Mouse (Mus musculus): Measurements from ENCODE around the gene Syt13. TPM values are rescaled to one million over a fixed set of nuclear protein-coding genes. Genes with fewer than 3 reads are reported as not detected.

The Syt13 gene
- total RNA-seq (2012; rRNA removed) (not detected in 2 replicates), polyA plus RNA-seq (2012; ENCODE audit: insufficient read depth in 1 of 2, insufficient read length in 2 of 2, low read depth in 1 of 2, low replicate concordance in 2 of 2, missing spikeins in 1 of 2) (not detected)

GRCm38 (mm10) chr2:92914933-92915553 lies at the start of gene Syt13:
Gene Syt13, plus strand, starts transcription at chr2:92915098.
- no peak within 1 kb of the TSS for H3K27ac ChIP-seq (ENCODE audit: control insufficient read depth, low read depth, low read length)
- no peak within 1 kb of the TSS for H3K4me3 ChIP-seq (ENCODE audit: control insufficient read depth in 1 of 2, insufficient read depth in 1 of 2, low read depth in 2 of 2, low read length in 2 of 2)
- H3K79me2 ChIP-seq (ENCODE audit: control insufficient read depth, insufficient read depth, low read length, poor library complexity) = no peaks in the 10 kb centered on the region
- H3K36me3 ChIP-seq (ENCODE audit: control insufficient read depth in 1 of 2, insufficient read depth in 2 of 2, low read length in 2 of 2) = no peaks in the 10 kb centered on the region
- H3K27me3 ChIP-seq (ENCODE audit: control insufficient read depth in 1 of 2, insufficient read depth in 2 of 2, low read length in 2 of 2) = peaks cover 2 to 3% of the 10 kb centered on the region in 2 experiments; a peak in 2 of 4 replicates
- no peak within 1 kb of the TSS for H3K9ac ChIP-seq (ENCODE audit: control insufficient read depth, low read depth, low read length, poor library complexity, severe bottlenecking)
- no peaks in the 10 kb centered on the region for H3K4me1 ChIP-seq (ENCODE audit: control insufficient read depth in 1 of 2, insufficient read depth in 2 of 2, low read length in 2 of 2)
- no peaks in the 10 kb centered on the region for H3K9me3 ChIP-seq (replicated peaks; ENCODE audit: insufficient read depth, low read length)
- no peak for DNase-seq (ENCODE audit: low read depth, low spot score)
- TF ChIP-seq JUND (IDR thresholded peaks at IDR 0.05; ENCODE audit: low read depth, low read length) (no peak), TCF12 (IDR thresholded peaks at IDR 0.05; ENCODE audit: low read depth, low read length) (no peak), SIN3A (IDR thresholded peaks at IDR 0.05; ENCODE audit: low read length) (no peak), EP300 (IDR thresholded peaks at IDR 0.05; ENCODE audit: low read depth in 1 of 2, low read length in 2 of 2) (no peak), MAX (IDR thresholded peaks at IDR 0.05; ENCODE audit: low read length) (no peak), MAFK (IDR thresholded peaks at IDR 0.05; ENCODE audit: borderline replicate concordance, low read depth, low read length) (no peak), GATA1 (IDR thresholded peaks at IDR 0.05; ENCODE audit: low read depth, low read length) (no peak), RAD21 (IDR thresholded peaks at IDR 0.05; ENCODE audit: low read depth, low read length) (no peak), CTCF (IDR thresholded peaks at IDR 0.05 in 2 of 3, conservative IDR thresholded peaks at IDR 0.05 in 1 of 3; ENCODE audit: control insufficient read depth in 1 of 3, insufficient read depth in 1 of 3, low read depth in 2 of 3, low read length in 3 of 3, poor library complexity in 1 of 3, severe bottlenecking in 1 of 3) (no peak), POLR2AphosphoS5 (IDR thresholded peaks at IDR 0.05; ENCODE audit: borderline replicate concordance, low read depth, low read length) (no peak), MAZ (IDR thresholded peaks at IDR 0.05; ENCODE audit: low read depth, low read length) (no peak), KAT2A (conservative IDR thresholded peaks at IDR 0.05; ENCODE audit: low read depth, low read length) (no peak), ELF1 (IDR thresholded peaks at IDR 0.05; ENCODE audit: low read depth, low read length) (no peak)

GRCm38 (mm10) chr2:92866616-92867015 lies 48.3 kb upstream of the Syt13 start:
- DNase-seq (ENCODE audit: low read depth, low spot score) = no peak
- Histone ChIP-seq H3K9me3 (replicated peaks; ENCODE audit: insufficient read depth, low read length) (no peaks in the 10 kb centered on the region), H3K4me1 (ENCODE audit: control insufficient read depth in 1 of 2, insufficient read depth in 2 of 2, low read length in 2 of 2) (no peaks in the 10 kb centered on the region), H3K79me2 (ENCODE audit: control insufficient read depth, insufficient read depth, low read length, poor library complexity) (no peaks in the 10 kb centered on the region), H3K27me3 (ENCODE audit: control insufficient read depth in 1 of 2, insufficient read depth in 2 of 2, low read length in 2 of 2) (peaks cover 6 to 12% of the 10 kb centered on the region in 2 experiments; a peak in 3 of 4 replicates), H3K9ac (ENCODE audit: control insufficient read depth, low read depth, low read length, poor library complexity, severe bottlenecking) (no peak overlapping the region), H3K4me3 (ENCODE audit: control insufficient read depth in 1 of 2, insufficient read depth in 1 of 2, low read depth in 2 of 2, low read length in 2 of 2) (no peak overlapping the region), H3K36me3 (ENCODE audit: control insufficient read depth in 1 of 2, insufficient read depth in 2 of 2, low read length in 2 of 2) (no peaks in the 10 kb centered on the region), H3K27ac (ENCODE audit: control insufficient read depth, low read depth, low read length) (no peak overlapping the region)
- TF ChIP-seq MAX (IDR thresholded peaks at IDR 0.05; ENCODE audit: low read length) = no peak
- TF ChIP-seq ZKSCAN1 (IDR thresholded peaks at IDR 0.05; ENCODE audit: low read depth, low read length) = no peak
